Mouse (Mus musculus) ES-CJ7 (cell line): ENCODE measurements at regions not wholly inside any gene's neighbourhood (a gene's known extent, or its start where the extent isn't known, plus 50 kb on each side); places are given as distances from the start of the nearest gene placed in this dataset.
A peak's percentile ranks its signal among the peaks of the same experiment; 100 is the strongest.
"Not testable (repeated sequence)": the region's sequence is repeated elsewhere in the genome, so short reads cannot be mapped to it uniquely, and the experiment has no call there.

Experiments
- DNase-seq: peaks from one replicate; pipeline ENCODE4 v3.0.0; 2011; ENCODE audit warnings: low read depth, low spot score

DNA sequence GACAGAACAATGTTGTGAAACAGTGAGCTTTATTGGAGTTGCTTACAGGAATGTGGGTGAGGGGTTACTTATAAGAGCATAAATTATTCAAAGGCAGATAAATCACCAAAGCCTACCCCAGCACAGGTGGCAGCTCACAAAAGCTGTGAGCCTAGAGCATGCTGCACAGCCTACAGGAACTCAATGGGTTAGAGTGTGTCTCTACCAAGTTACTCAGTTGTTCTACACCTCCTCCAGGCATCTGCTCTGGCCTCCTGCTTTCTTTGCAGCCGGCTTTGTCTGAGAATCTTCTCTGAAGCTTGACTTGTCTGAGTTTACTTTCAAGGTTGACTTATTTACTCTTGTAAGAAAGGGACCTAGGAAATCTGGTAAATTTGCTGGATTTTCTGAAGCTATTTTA, 336.5 kb downstream of the Fscb start:
- DNase-seq = no peak

GRCm38 (mm10) chr12:64116438-64116837, 358.1 kb downstream of the Fscb start:
- DNase-seq = no peak

DNA sequence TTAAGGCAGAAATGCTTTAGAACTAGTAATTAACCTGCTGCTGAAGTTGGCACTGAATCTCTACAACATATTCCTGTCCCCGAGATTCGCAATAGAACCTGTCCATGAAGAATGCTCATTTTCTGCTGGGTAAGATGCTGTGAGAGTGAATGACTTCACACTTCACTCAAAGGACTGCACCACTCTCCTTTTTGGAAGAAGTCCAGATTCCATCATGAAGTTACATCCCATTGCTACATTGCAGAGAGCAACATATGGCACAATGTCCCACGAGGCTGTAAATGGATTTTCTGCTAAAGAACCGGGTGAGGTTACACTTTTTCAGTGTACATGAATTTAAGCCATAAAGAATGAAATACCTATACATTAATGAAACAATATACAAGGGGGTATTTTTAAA, 360.0 kb downstream of the Fscb start:
- DNase-seq = no peak

DNA sequence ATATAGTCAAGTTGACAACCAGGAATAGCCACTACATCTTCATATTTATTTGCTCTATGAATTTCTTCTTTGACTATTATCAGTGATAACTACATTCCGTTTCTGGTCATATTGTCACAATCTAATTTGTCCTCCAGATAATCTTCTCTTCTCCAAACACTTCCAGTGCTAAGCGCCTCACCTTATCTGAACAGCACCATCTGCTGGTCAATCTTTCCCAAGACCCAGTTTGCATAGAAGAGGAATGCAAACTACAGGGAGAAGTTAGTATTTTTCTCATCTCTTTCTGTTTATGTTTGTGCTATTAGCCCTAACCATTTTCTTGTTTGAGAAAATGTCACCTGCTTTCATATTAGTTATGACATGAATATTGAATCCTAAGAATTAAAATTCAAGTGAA, 370.3 kb downstream of the Fscb start:
- DNase-seq = peak; percentile 45

DNA sequence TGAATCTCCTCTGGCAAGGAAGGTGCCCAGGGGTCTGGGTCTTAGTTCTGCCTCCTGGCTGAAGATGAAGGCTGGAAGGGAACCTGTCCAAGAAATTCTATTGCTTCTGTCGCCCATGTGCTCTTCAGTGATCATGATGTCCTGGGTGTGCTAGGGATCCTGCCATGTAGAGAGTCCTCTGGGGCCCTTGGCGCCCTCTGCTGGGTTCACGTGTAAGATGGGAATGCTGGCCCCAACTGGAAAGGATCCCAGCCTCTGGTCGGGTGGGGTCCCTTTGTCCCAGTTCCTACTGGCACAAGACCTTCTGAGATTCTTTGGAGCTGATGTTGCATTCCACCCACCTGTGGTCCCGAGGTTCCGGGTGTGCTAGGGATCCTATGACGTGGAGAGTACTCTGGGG, 397.7 kb downstream of the Fscb start:
- DNase-seq = peak; percentile 36

DNA sequence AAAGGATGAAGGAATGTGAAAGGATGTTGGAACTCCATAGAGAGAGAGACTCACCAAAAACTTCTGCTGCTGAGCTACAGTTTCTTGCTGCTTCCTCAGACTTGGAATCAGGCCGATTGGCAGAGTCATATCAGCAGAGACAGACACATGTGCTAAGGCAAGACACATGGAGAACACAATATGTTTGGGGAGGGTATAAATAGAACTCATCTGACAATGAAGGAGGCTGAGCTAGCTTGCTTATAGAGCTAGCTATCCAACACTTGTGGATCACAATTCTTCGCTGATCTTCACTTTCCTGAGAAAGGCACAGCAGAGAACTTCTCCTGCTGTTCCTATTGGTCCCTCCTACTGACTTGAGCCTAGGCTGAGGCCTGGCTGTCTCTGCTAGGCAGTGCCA, 429.0 kb downstream of the Fscb start:
- no peak for DNase-seq

GRCm38 (mm10) chr12:64008631-64009030, 465.9 kb downstream of the Fscb start:
- DNase-seq = not testable (repeated sequence)
